Mouse (Mus musculus): Measurements from ENCODE around the gene Slc7a14. TPM values are rescaled to one million over a fixed set of nuclear protein-coding genes. Genes with fewer than 3 reads are reported as not detected.

Slc7a14 gene
- total and polyA plus RNA-seq, 3 experiments: under 0.01 to 0.01 TPM; not detected in 1

DNA sequence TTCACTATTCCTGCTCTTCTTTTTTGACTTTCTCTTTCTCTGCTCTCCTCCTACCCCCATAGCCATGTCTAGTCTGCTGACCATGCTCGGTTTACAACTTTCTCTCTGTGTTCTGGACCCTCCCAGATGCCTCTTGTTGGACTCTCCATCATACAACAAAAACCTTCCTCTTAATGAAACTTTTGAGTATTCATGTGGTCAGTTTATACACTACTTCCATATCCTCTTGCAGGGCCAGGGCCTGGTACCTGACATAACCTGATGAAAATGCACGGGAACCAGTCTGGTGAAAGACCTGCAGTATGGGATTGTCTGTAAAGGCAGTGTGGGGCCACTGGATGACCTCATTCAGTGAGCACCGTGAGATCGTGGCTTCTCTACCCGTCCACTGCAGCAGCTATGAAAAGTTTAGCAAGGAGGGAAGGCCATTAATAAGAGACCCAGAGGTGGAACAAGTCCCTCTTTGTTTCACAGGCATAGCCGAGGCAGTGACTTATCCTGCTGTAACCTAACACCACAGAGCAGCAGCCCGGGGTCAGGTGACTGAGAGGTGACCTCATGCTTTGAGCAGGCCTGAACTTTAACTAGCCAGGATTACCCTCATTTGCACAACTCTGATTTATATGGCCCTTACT, 49.7 kb downstream of the Slc7a14 start:
- no peaks in the 10 kb centered on the region for H3K79me2 ChIP-seq (ENCODE audit: control insufficient read depth, insufficient read depth, low read length, poor library complexity)
- no peaks in the 10 kb centered on the region for H3K36me3 ChIP-seq (ENCODE audit: control insufficient read depth in 1 of 2, insufficient read depth in 2 of 2, low read length in 2 of 2)
- H3K27me3 ChIP-seq (ENCODE audit: control insufficient read depth in 1 of 2, insufficient read depth in 2 of 2, low read length in 2 of 2): no peaks in the 10 kb centered on the region
- no peaks in the 10 kb centered on the region for H3K9me3 ChIP-seq (replicated peaks; ENCODE audit: insufficient read depth, low read length)
- H3K4me3 ChIP-seq (ENCODE audit: control insufficient read depth in 1 of 2, insufficient read depth in 1 of 2, low read depth in 2 of 2, low read length in 2 of 2): no peak overlapping the region
- H3K4me1 ChIP-seq (ENCODE audit: control insufficient read depth in 1 of 2, insufficient read depth in 2 of 2, low read length in 2 of 2): no peaks in the 10 kb centered on the region
- no peak overlapping the region for H3K9ac ChIP-seq (ENCODE audit: control insufficient read depth, low read depth, low read length, poor library complexity, severe bottlenecking)
- TF ChIP-seq TCF12 (IDR thresholded peaks at IDR 0.05; ENCODE audit: low read depth, low read length) (no peak), MEF2A (IDR thresholded peaks at IDR 0.05; ENCODE audit: extremely low read depth, insufficient replicate concordance, low read depth, low read length, poor library complexity, severe bottlenecking) (no peak), BHLHE40 (IDR thresholded peaks at IDR 0.05; ENCODE audit: borderline replicate concordance, low read depth, low read length) (no peak), MAZ (IDR thresholded peaks at IDR 0.05; ENCODE audit: low read depth, low read length) (no peak), NRF1 (IDR thresholded peaks at IDR 0.05; ENCODE audit: insufficient read depth, low read depth, low read length, poor library complexity, severe bottlenecking) (no peak), TBP (IDR thresholded peaks at IDR 0.05; ENCODE audit: low read depth, low read length) (no peak), TAL1 (IDR thresholded peaks at IDR 0.05; ENCODE audit: low read length) (no peak), HCFC1 (IDR thresholded peaks at IDR 0.05; ENCODE audit: low read depth, low read length) (no peak), CHD1 (IDR thresholded peaks at IDR 0.05; ENCODE audit: low read depth, low read length) (no peak), MAFK (IDR thresholded peaks at IDR 0.05; ENCODE audit: borderline replicate concordance, low read depth, low read length) (no peak), MYC (IDR thresholded peaks at IDR 0.05; ENCODE audit: low read depth, low read length) (no peak)
- no peak overlapping the region for H3K27ac ChIP-seq (ENCODE audit: control insufficient read depth, low read depth, low read length)
- no peak for DNase-seq (ENCODE audit: low read depth, low spot score)

DNA sequence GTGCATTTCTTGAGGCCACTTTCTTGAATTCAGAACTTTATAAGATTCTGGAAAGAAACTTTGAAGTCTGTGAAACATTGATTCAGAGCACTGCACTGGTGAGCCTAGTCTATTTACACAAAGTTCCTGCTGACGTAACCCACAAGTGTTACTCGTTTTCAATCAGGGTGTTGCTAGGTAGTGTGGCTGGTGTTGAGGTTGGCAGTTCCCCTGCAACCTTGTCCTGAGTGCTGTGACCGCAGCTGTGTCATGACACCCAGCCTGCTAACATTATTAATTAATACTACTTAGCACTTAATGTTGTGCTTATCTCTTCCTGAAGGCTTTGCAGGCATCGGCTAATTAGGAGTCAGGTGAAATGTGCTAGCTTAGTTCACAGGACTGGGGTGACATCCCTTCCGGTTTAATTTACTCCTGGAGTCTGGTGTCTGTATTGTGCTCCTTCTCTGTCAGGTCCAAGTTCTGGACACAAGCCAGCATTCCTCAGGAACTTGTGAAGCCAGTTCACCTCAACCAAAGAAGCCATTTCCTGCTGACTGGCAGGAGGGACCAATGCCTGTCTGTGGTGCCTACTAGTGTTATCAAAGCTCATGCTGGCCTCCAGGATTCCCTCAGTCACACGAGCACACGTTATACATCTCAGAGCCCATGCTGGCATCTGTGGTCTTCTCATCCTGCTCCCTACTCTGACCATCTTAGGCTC, 50.5 kb downstream of the Slc7a14 start:
- TF ChIP-seq CHD1 (IDR thresholded peaks at IDR 0.05; ENCODE audit: low read depth, low read length): no peak
- H3K27me3 ChIP-seq (ENCODE audit: control insufficient read depth in 1 of 2, insufficient read depth in 2 of 2, low read length in 2 of 2): no peaks in the 10 kb centered on the region
- no peak for DNase-seq (ENCODE audit: low read depth, low spot score)
- H3K9ac ChIP-seq (ENCODE audit: control insufficient read depth, low read depth, low read length, poor library complexity, severe bottlenecking): no peak overlapping the region
- no peaks in the 10 kb centered on the region for H3K79me2 ChIP-seq (ENCODE audit: control insufficient read depth, insufficient read depth, low read length, poor library complexity)
- no peaks in the 10 kb centered on the region for H3K4me1 ChIP-seq (ENCODE audit: control insufficient read depth in 1 of 2, insufficient read depth in 2 of 2, low read length in 2 of 2)
- no peaks in the 10 kb centered on the region for H3K9me3 ChIP-seq (replicated peaks; ENCODE audit: insufficient read depth, low read length)
- H3K4me3 ChIP-seq (ENCODE audit: control insufficient read depth in 1 of 2, insufficient read depth in 1 of 2, low read depth in 2 of 2, low read length in 2 of 2): no peak overlapping the region
- H3K27ac ChIP-seq (ENCODE audit: control insufficient read depth, low read depth, low read length): no peak overlapping the region
- H3K36me3 ChIP-seq (ENCODE audit: control insufficient read depth in 1 of 2, insufficient read depth in 2 of 2, low read length in 2 of 2): no peaks in the 10 kb centered on the region

DNA sequence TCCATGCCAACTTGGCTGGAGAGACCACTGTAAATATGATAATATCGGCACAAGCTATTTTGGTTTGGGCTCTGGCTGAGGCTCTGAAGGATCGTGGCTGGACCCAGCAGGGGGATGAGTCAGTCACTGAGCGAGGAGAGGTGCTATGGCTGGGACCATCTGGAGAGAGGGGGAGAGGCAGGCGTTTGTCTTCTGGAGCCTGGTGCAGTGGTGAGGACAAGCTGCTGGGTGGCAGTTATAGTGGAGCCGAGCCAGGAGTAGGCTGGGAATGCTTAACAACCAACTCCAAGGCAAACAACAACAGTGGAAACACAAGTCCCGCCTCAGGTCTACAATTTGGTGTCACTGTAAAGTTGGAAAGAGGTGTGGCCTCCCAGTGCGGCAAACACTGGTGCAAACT, 55.8 kb downstream of the Slc7a14 start:
- Histone ChIP-seq H3K4me3 (ENCODE audit: control insufficient read depth in 1 of 2, insufficient read depth in 1 of 2, low read depth in 2 of 2, low read length in 2 of 2) (no peak overlapping the region), H3K9me3 (replicated peaks; ENCODE audit: insufficient read depth, low read length) (no peaks in the 10 kb centered on the region), H3K79me2 (ENCODE audit: control insufficient read depth, insufficient read depth, low read length, poor library complexity) (no peaks in the 10 kb centered on the region), H3K9ac (ENCODE audit: control insufficient read depth, low read depth, low read length, poor library complexity, severe bottlenecking) (no peak overlapping the region), H3K27me3 (ENCODE audit: control insufficient read depth in 1 of 2, insufficient read depth in 2 of 2, low read length in 2 of 2) (no peaks in the 10 kb centered on the region; a peak in 1 of 4 replicates), H3K4me1 (ENCODE audit: control insufficient read depth in 1 of 2, insufficient read depth in 2 of 2, low read length in 2 of 2) (no peaks in the 10 kb centered on the region), H3K36me3 (ENCODE audit: control insufficient read depth in 1 of 2, insufficient read depth in 2 of 2, low read length in 2 of 2) (no peaks in the 10 kb centered on the region), H3K27ac (ENCODE audit: control insufficient read depth, low read depth, low read length) (no peak overlapping the region)
- TF ChIP-seq KAT2A (conservative IDR thresholded peaks at IDR 0.05; ENCODE audit: low read depth, low read length): no peak
- no peak for TF ChIP-seq HCFC1 (IDR thresholded peaks at IDR 0.05; ENCODE audit: low read depth, low read length)
- TF ChIP-seq ZC3H11A (IDR thresholded peaks at IDR 0.05; ENCODE audit: low read depth, low read length): no peak
- no peak for TF ChIP-seq UBTF (IDR thresholded peaks at IDR 0.05; ENCODE audit: borderline replicate concordance, insufficient read depth, low read depth, low read length)
- TF ChIP-seq POLR2AphosphoS5 (IDR thresholded peaks at IDR 0.05; ENCODE audit: borderline replicate concordance, low read depth, low read length): no peak
- TF ChIP-seq GATA1 (IDR thresholded peaks at IDR 0.05; ENCODE audit: low read depth, low read length): no peak
- no peak for TF ChIP-seq BHLHE40 (IDR thresholded peaks at IDR 0.05; ENCODE audit: borderline replicate concordance, low read depth, low read length)
- TF ChIP-seq MEF2A (IDR thresholded peaks at IDR 0.05; ENCODE audit: extremely low read depth, insufficient replicate concordance, low read depth, low read length, poor library complexity, severe bottlenecking): no peak
- no peak for TF ChIP-seq CTCF (IDR thresholded peaks at IDR 0.05 in 2 of 3, conservative IDR thresholded peaks at IDR 0.05 in 1 of 3; ENCODE audit: control insufficient read depth in 1 of 3, insufficient read depth in 1 of 3, low read depth in 2 of 3, low read length in 3 of 3, poor library complexity in 1 of 3, severe bottlenecking in 1 of 3)
- no peak for TF ChIP-seq RAD21 (IDR thresholded peaks at IDR 0.05; ENCODE audit: low read depth, low read length)
- TF ChIP-seq USF1 (IDR thresholded peaks at IDR 0.05; ENCODE audit: low read depth, low read length): no peak
- no peak for TF ChIP-seq CHD2 (IDR thresholded peaks at IDR 0.05; ENCODE audit: low read length)
- no peak for TF ChIP-seq E2F4 (IDR thresholded peaks at IDR 0.05; ENCODE audit: borderline replicate concordance, low read depth, low read length)
- TF ChIP-seq NRF1 (IDR thresholded peaks at IDR 0.05; ENCODE audit: insufficient read depth, low read depth, low read length, poor library complexity, severe bottlenecking): no peak
- DNase-seq (ENCODE audit: low read depth, low spot score): no peak
